Mouse (Mus musculus): ENCODE results near the gene Dis3. TPM values are rescaled to one million over a fixed set of nuclear protein-coding genes. Genes with fewer than 3 reads are reported as not detected.

The Dis3 gene
- polyA plus RNA-seq, 1 experiment from 2014 or later, result 27.1 TPM

DNA sequence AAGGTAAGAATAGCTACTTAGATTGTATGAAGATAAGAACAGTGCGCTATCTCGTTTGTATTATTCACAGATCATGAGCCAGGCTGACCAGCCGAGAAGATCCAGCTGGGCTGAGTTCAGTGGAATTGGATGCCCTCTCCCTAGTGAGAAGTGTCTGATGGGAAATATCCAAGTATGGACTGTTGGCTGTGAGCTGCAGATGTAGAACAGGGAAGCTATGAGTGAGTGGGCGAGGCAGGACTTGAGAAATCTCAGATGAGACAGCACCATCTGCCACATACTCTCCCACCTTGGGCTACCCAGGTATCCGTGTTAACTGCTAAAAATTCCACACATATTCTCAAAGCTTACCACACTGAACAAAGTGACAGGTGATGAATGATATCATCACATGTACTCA, 69.6 kb downstream of the Dis3 start:
- no peak for ATAC-seq

More for the DNA sequence above, 69.6 kb downstream of the Dis3 start:
- WGBS, result 92% methylated on average over 5 of the region's 5 CpGs
- H3K9me3 ChIP-seq (ENCODE audit: control insufficient read depth, low read length), result peaks cover 3% of the 10 kb centered on the region; the same call in 1 of the 2 replicates
- H3K4me2 ChIP-seq (ENCODE audit: low read length), result no peak overlapping the region
- H3K4me1 ChIP-seq (replicated peaks; ENCODE audit: control insufficient read depth, insufficient read depth, low read length), result no peaks in the 10 kb centered on the region
- H3K36me3 ChIP-seq (ENCODE audit: control insufficient read depth, insufficient read depth), result peaks cover 8% of the 10 kb centered on the region; the same call in 1 of the 2 replicates
- no peak overlapping the region for H3K4me3 ChIP-seq (replicated peaks; ENCODE audit: low read length)
- no peak overlapping the region for H3K27ac ChIP-seq (ENCODE audit: low read length)
- no peaks in the 10 kb centered on the region for H3K27me3 ChIP-seq (replicated peaks; ENCODE audit: control insufficient read depth, insufficient read depth, low read length)
- H3K9ac ChIP-seq (replicated peaks; ENCODE audit: low read depth, low read length), result no peak overlapping the region

Other genes with a start within 250 kb of the Dis3 start
- 0.88 TPM in 1 of 2 replicates, not detected in the other for gene Rpl36a-ps1, start 105.5 kb downstream of the Dis3 start, polyA plus RNA-seq (2015; fragmentation: Nextera tagmentation; extraction: Ambion mirVana)
- 120 and 124 TPM in 2 replicates for gene Mzt1, start 53.6 kb downstream of the Dis3 start, polyA plus RNA-seq (2015; fragmentation: Nextera tagmentation; extraction: Ambion mirVana)
- 21.2 TPM in 2 replicates for gene Bora, start 53.5 kb downstream of the Dis3 start, polyA plus RNA-seq (2015; fragmentation: Nextera tagmentation; extraction: Ambion mirVana)
- gene Pibf1, start 346 bp downstream of the Dis3 start, polyA plus RNA-seq (2015; fragmentation: Nextera tagmentation; extraction: Ambion mirVana), result 22.8 and 22.9 TPM in 2 replicates
- 5.1 and 5.5 TPM in 2 replicates for gene Klf5, start 198.9 kb upstream of the Dis3 start, polyA plus RNA-seq (2015; fragmentation: Nextera tagmentation; extraction: Ambion mirVana)

All from forebrain, embryonic 16.5 days (tissue).